Mouse (Mus musculus) CH12.LX (cell line): ENCODE results near the gene Mlec. TPM values are rescaled to one million over a fixed set of nuclear protein-coding genes. Genes with fewer than 3 reads are reported as not detected.
A peak's percentile ranks its signal among the peaks of the same experiment; 100 is the strongest.

Source experiments
- DNase-seq: peaks from one replicate; pipeline ENCODE4 v3.0.0-alpha.2; 2013; ENCODE audit errors: extremely low read depth
- H3K27ac ChIP-seq: 2 replicates; pipeline ENCODE4 v1.5.1; 2012; ENCODE audit warnings: low read depth, mild to moderate bottlenecking, control low read depth, moderate library complexity; ENCODE audit not compliant: insufficient read depth
- H3K27me3 ChIP-seq: replicated peaks from 2 replicates; pipeline ENCODE3; 2012; ENCODE audit warnings: inconsistent platforms
- H3K36me3 ChIP-seq, 2 experiments: replicated peaks in 1 of 2; 2 replicates each; pipeline versions ENCODE3 to v1.6.1; 2012; ENCODE audit warnings: inconsistent platforms in 1 of 2, low read length in 1 of 2, mild to moderate bottlenecking in 1 of 2, mixed read lengths in 1 of 2, moderate library complexity in 1 of 2; ENCODE audit not compliant: control insufficient read depth in 1 of 2, insufficient read depth in 1 of 2
- H3K4me1 ChIP-seq, 2 experiments: 2 replicates each; pipeline ENCODE4 v1.6.1; 2012; ENCODE audit warnings: inconsistent platforms in 1 of 2, moderate library complexity in 1 of 2; ENCODE audit not compliant: insufficient read depth in 2 of 2, control insufficient read depth in 1 of 2
- H3K4me2 ChIP-seq: 2 replicates; pipeline ENCODE4 v1.6.1; 2012; ENCODE audit warnings: low read depth, mild to moderate bottlenecking, control low read depth; ENCODE audit not compliant: poor library complexity, insufficient read depth, severe bottlenecking
- H3K4me3 ChIP-seq, 3 experiments: fragments of 150-350 bp in 1 of 3; sonication (generic) in 1 of 3; replicated peaks in 1 of 3; 2 replicates each; pipeline versions ENCODE3 to v1.5.1; 2011 to 2012; ENCODE audit warnings: low read depth in 2 of 3, low read length in 2 of 3, mild to moderate bottlenecking in 2 of 3, moderate library complexity in 2 of 3, control low read depth in 1 of 3, improper control_type of control experiment in 1 of 3, inconsistent platforms in 1 of 3, mixed read lengths in 1 of 3; ENCODE audit not compliant: poor library complexity in 1 of 3
- H3K79me2 ChIP-seq: replicated peaks from 2 replicates; pipeline ENCODE4 v1.6.1; 2012; ENCODE audit warnings: mild to moderate bottlenecking, moderate library complexity; ENCODE audit not compliant: control insufficient read depth, poor library complexity, insufficient read depth, severe bottlenecking; ENCODE audit errors: extremely low read depth
- H3K9ac ChIP-seq: 2 replicates; pipeline ENCODE4 v1.6.1; 2012; ENCODE audit warnings: low read depth, mild to moderate bottlenecking, control low read depth, moderate library complexity; ENCODE audit not compliant: insufficient read depth
- H3K9me3 ChIP-seq: replicated peaks from 2 replicates; pipeline ENCODE3; 2012; ENCODE audit warnings: low read length, inconsistent platforms, mixed read lengths
- BHLHE40 ChIP-seq: IDR thresholded peaks from 2 replicates; pipeline ENCODE4 v1.6.1; 2011; ENCODE audit warnings: mild to moderate bottlenecking, low read depth, low read length, improper control_type of control experiment
- CHD1 ChIP-seq: IDR thresholded peaks from 2 replicates; pipeline ENCODE4 v1.6.1; 2012; ENCODE audit warnings: low read depth, low read length, improper control_type of control experiment, inconsistent platforms
- CHD2 ChIP-seq: IDR thresholded peaks from 2 replicates; pipeline ENCODE4 v1.6.1; 2011; ENCODE audit warnings: low read length, improper control_type of control experiment
- CTCF ChIP-seq, 2 experiments: IDR thresholded peaks in 1 of 2; conservative IDR thresholded peaks in 1 of 2; 2 replicates each; pipeline ENCODE4 v1.5.1; 2011 to 2012; ENCODE audit warnings: low read depth in 2 of 2, low read length in 2 of 2, improper control_type of control experiment in 1 of 2, inconsistent platforms in 1 of 2, mild to moderate bottlenecking in 1 of 2, moderate library complexity in 1 of 2
- ELF1 ChIP-seq: IDR thresholded peaks from 2 replicates; pipeline ENCODE4 v1.6.1; 2014; ENCODE audit warnings: low read depth, mild to moderate bottlenecking, inconsistent platforms, low read length, improper control_type of control experiment
- EP300 ChIP-seq: IDR thresholded peaks from 2 replicates; pipeline ENCODE4 v1.6.1; 2011; ENCODE audit warnings: low read length, improper control_type of control experiment
- ETS1 ChIP-seq: conservative IDR thresholded peaks from 2 replicates; pipeline ENCODE4 v1.6.1; 2012; ENCODE audit warnings: low read depth, mild to moderate bottlenecking, inconsistent platforms, low read length, improper control_type of control experiment, moderate library complexity
- GABPA ChIP-seq: IDR thresholded peaks from 2 replicates; pipeline ENCODE4 v1.6.1; 2012; ENCODE audit warnings: low read depth, low read length, improper control_type of control experiment, inconsistent platforms; ENCODE audit not compliant: insufficient replicate concordance
- HCFC1 ChIP-seq: IDR thresholded peaks from 2 replicates; pipeline ENCODE4 v1.6.1; 2012; ENCODE audit warnings: low read depth, mild to moderate bottlenecking, inconsistent platforms, low read length, improper control_type of control experiment
- IRF4 ChIP-seq: IDR thresholded peaks from 2 replicates; pipeline ENCODE4 v1.6.1; 2014; ENCODE audit warnings: low read depth, mild to moderate bottlenecking, inconsistent platforms, low read length, improper control_type of control experiment
- JUN ChIP-seq: IDR thresholded peaks from 2 replicates; pipeline ENCODE4 v1.6.1; 2011; ENCODE audit warnings: low read depth, mild to moderate bottlenecking, low read length, improper control_type of control experiment, moderate library complexity; ENCODE audit not compliant: insufficient read depth
- JUND ChIP-seq: conservative IDR thresholded peaks from 2 replicates; pipeline ENCODE4 v1.6.1; 2011; ENCODE audit warnings: low read depth, low read length, improper control_type of control experiment
- KAT2A ChIP-seq: IDR thresholded peaks from 2 replicates; pipeline ENCODE4 v1.6.1; 2012; ENCODE audit warnings: low read length, improper control_type of control experiment, inconsistent platforms; ENCODE audit not compliant: insufficient replicate concordance
- MAFK ChIP-seq: IDR thresholded peaks from 2 replicates; pipeline ENCODE4 v1.6.1; 2011; ENCODE audit warnings: low read length, improper control_type of control experiment; ENCODE audit not compliant: insufficient replicate concordance
- MAX ChIP-seq: IDR thresholded peaks from 2 replicates; pipeline ENCODE4 v1.6.1; 2011; ENCODE audit warnings: low read length, improper control_type of control experiment
- MEF2A ChIP-seq: IDR thresholded peaks from 2 replicates; pipeline ENCODE4 v1.6.1; 2014; ENCODE audit warnings: low read depth, mild to moderate bottlenecking, inconsistent platforms, low read length, improper control_type of control experiment, borderline replicate concordance
- MXI1 ChIP-seq: IDR thresholded peaks from 2 replicates; pipeline ENCODE4 v1.6.1; 2011; ENCODE audit warnings: mild to moderate bottlenecking, low read depth, low read length, improper control_type of control experiment
- MYC ChIP-seq: IDR thresholded peaks from 2 replicates; pipeline ENCODE4 v1.6.1; 2011; ENCODE audit warnings: low read depth, mild to moderate bottlenecking, improper control_type of control experiment, low read length
- NELFE ChIP-seq: IDR thresholded peaks from 2 replicates; pipeline ENCODE4 v1.6.1; 2011; ENCODE audit warnings: low read depth, low read length, improper control_type of control experiment
- PAX5 ChIP-seq: IDR thresholded peaks from 2 replicates; pipeline ENCODE4 v1.6.1; 2012; ENCODE audit warnings: low read length, inconsistent platforms, mixed read lengths
- POLR2AphosphoS2 ChIP-seq: IDR thresholded peaks from 2 replicates; pipeline ENCODE4 v1.6.1; 2011; ENCODE audit warnings: low read depth, low read length, improper control_type of control experiment
- RAD21 ChIP-seq: IDR thresholded peaks from 2 replicates; pipeline ENCODE4 v1.6.1; 2011; ENCODE audit warnings: low read depth, mild to moderate bottlenecking, low read length, improper control_type of control experiment, moderate library complexity
- RCOR1 ChIP-seq: conservative IDR thresholded peaks from 2 replicates; pipeline ENCODE4 v1.6.1; 2012; ENCODE audit warnings: low read depth, mild to moderate bottlenecking, inconsistent platforms, low read length, improper control_type of control experiment
- SIN3A ChIP-seq: IDR thresholded peaks from 2 replicates; pipeline ENCODE4 v1.6.1; 2012; ENCODE audit warnings: low read length, improper control_type of control experiment, inconsistent platforms
- TCF12 ChIP-seq: IDR thresholded peaks from 2 replicates; pipeline ENCODE4 v1.6.1; 2014; ENCODE audit warnings: low read depth, mild to moderate bottlenecking, inconsistent platforms, low read length, improper control_type of control experiment
- UBTF ChIP-seq: IDR thresholded peaks from 2 replicates; pipeline ENCODE4 v1.6.1; 2012; ENCODE audit warnings: low read depth, mild to moderate bottlenecking, inconsistent platforms, low read length, improper control_type of control experiment, moderate library complexity
- USF2 ChIP-seq: conservative IDR thresholded peaks from 2 replicates; pipeline ENCODE4 v1.6.1; 2011; ENCODE audit warnings: low read depth, low read length, improper control_type of control experiment
- ZC3H11A ChIP-seq: IDR thresholded peaks from 2 replicates; pipeline ENCODE4 v1.6.1; 2012; ENCODE audit warnings: low read depth, mild to moderate bottlenecking, inconsistent platforms, low read length, improper control_type of control experiment
- ZKSCAN1 ChIP-seq: IDR thresholded peaks from 2 replicates; pipeline ENCODE4 v1.6.1; 2012; ENCODE audit warnings: low read depth, inconsistent platforms, low read length, improper control_type of control experiment, borderline replicate concordance
- dilution Hi-C: fragments of 300-500 bp; cut with MboI; formaldehyde crosslinking; loops from 2 replicates; pipeline ENCODE4 v1.14.3; 2020; ENCODE audit warnings: low sequenced_read_pairs; ENCODE audit not compliant: extremely low pct_unique_long_range_greater_than_20kb, extremely low pct_ligation_motif_present
- in situ Hi-C: fragments of 300-500 bp; cut with MboI; formaldehyde crosslinking; loops from 3 replicates; pipeline ENCODE4 v1.14.3; 2019; ENCODE audit warnings: low sequenced_read_pairs, low pct_ligation_motif_present, low pct_unique_long_range_greater_than_20kb, mixed read lengths
- polyA plus RNA-seq: library from polyadenylated mRNA; unstranded; fragments of >175 nt; gene quantifications from 2 replicates; pipeline ENCODE4 v1.2.1, GENCODE M21; 2012; ENCODE audit warnings: low read depth; ENCODE audit not compliant: insufficient read length
- total RNA-seq, 2 experiments: library from RNA; depleted of rRNA; stranded (reverse); fragments of 300-350 nt in 1 of 2; fragments of >200 nt in 1 of 2; gene quantifications; 2 replicates each; pipeline ENCODE4 v1.2.3; 2012 to 2014

Mlec gene
- total and polyA plus RNA-seq, 3 experiments, result 101 to 143 (median 128) TPM

DNA sequence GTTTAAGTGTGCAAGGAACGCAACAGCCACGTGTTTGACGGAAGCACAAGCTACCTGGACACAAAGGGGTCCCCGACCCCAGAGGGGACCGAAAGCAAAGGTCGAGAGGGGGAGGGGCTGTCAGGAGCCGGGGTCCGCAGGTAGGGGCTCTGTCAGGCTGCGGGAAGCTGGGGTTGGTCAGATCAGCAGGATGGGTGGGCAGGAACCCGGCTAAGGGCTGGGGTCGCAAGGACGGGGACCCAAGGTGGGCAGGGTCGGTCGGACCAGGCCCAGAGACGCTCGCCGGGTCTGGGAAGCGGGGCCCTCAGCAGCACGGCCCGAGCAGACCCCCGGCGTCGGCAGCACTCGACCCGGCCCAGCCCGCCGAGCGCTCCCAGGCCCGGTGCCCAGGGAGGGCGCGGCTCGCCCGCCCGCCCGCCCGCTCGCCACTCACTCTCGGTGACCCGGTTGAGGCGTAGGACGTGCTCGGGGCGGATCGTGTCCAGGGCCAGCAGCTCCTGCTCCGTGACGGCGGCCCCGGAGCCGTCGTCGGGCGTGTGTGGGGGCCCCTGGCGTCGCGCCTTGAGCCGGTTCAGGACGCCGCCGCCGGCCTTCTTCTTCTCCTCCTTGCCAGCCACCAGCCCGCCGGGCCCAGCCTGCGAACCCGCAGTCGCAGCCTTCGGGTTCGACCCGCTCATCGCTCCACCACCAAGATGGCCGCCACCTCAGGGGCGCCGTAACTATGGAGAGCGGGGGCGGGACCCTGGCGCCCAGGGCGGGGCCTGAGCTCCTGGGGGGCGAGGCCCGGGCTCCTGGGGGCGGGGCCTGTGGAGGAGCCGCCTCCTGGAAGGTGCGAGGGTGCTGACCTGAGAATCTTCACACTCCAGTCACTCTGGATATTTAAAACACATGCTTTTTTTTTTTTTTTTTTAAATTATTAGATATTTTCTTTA lies 23.5 kb downstream of the Mlec start, which contains the start of gene Unc119b (continued):
- TF ChIP-seq RAD21 (no peak), ELF1 (no peak), NELFE (no peak), KAT2A (no peak), CHD2 (no peak), ZC3H11A (no peak), CHD1 (no peak), CTCF (conservative IDR thresholded peaks at IDR 0.05 in 1 of 2, IDR thresholded peaks at IDR 0.05 in 1 of 2; ENCODE audit: low read depth in 2 of 2, low read length in 2 of 2) (no peak), UBTF (no peak; the same call in 1 of the 2 replicates), SIN3A (peak; percentile 36)

DNA sequence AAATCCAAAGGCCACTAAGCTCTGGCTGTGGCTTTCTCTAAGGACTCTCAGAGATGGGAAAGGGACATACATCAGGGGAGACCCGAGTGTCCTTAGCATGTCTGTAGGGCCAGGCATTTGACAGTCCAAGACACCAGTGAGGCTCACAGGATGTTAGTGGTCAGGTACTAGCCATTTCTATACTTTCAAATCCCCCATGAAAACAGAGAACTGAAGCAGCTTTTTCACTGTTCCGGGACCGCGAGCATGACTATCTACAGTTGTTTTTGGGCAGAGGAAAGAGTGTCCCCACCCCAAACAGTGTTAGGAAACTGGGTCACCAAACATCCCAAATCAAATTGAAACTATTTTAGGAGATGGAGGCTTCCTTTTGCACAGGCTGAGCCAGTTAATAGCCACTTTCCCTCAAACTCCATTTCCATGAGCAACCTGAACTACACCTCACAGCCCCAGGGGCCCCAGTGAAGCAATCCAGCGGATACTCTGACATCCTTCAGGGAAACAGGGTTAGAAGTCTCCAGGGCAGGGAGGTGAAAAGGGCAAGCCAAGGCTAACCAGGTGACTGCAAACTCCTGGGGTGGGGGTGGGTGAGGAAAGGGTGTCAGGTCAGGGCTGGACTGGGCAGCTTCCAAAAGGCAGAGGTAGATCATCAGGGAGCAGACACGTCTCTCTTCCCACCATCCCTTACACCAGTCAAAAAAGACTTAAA lies 24.5 kb downstream of the Mlec start:
- peak overlapping the region; percentile 79; the same call in 1 of the 2 replicates for H3K27ac ChIP-seq
- dilution Hi-C loops, result no loop called here

More for the DNA sequence above, 24.5 kb downstream of the Mlec start:
- peak overlapping the region; percentile 83 for H3K9ac ChIP-seq
- DNase-seq, result no peak
- peaks cover 8% of the 10 kb centered on the region for H3K27me3 ChIP-seq
- H3K79me2 ChIP-seq, result peaks cover 19% of the 10 kb centered on the region; the same call in 1 of the 2 replicates
- TF ChIP-seq ETS1, result peak; percentile 42; the same call in 1 of the 2 replicates
- peak; percentile 81; the same call in 1 of the 2 replicates for TF ChIP-seq SIN3A
- TF ChIP-seq RCOR1, result 0 out of 2 replicates have a peak, but pooled peaks have one; percentile 24
- TF ChIP-seq MEF2A, result peak; percentile 21; the same call in 1 of the 2 replicates
- TF ChIP-seq TCF12, result peak; percentile 35; the same call in 1 of the 2 replicates
- peak; percentile 56; the same call in 1 of the 2 replicates for TF ChIP-seq JUND
- TF ChIP-seq ELF1, result no peak
- no peak for TF ChIP-seq POLR2AphosphoS2
- no peak; the same call in 1 of the 2 replicates for TF ChIP-seq HCFC1
- TF ChIP-seq MAFK, result 0 out of 2 replicates have a peak, but pooled peaks have one; percentile 43
- TF ChIP-seq JUN, result no peak; the same call in 1 of the 2 replicates
- peak; percentile 48; the same call in 1 of the 2 replicates for TF ChIP-seq CHD2
- TF ChIP-seq MYC, result peak; percentile 69
- TF ChIP-seq ZKSCAN1, result no peak
- peak; percentile 85 for TF ChIP-seq EP300
- no peak for TF ChIP-seq PAX5
- no peak for TF ChIP-seq UBTF
- no peak for TF ChIP-seq GABPA
- TF ChIP-seq BHLHE40, result peak; percentile 48
- TF ChIP-seq USF2, result no peak
- TF ChIP-seq IRF4, result peak; percentile 92
- TF ChIP-seq MXI1, result peak; percentile 79
- TF ChIP-seq MAX, result no peak
- TF ChIP-seq, all 38 proteins: peak for 13
- H3K4me2 ChIP-seq, result peak overlapping the region; percentile 86
- H3K4me3 ChIP-seq, result peak overlapping the region; percentile 78 to 90 (median 83)
- H3K4me1 ChIP-seq, result peaks cover 5 to 33% of the 10 kb centered on the region in 2 experiments
- in situ Hi-C loops, result no loop called here
- peaks cover 12 to 26% of the 10 kb centered on the region in 2 experiments for H3K36me3 ChIP-seq
- peaks cover 3% of the 10 kb centered on the region for H3K9me3 ChIP-seq
